Mouse (Mus musculus) midbrain, embryonic 12.5 days (tissue): Measurements from ENCODE around the gene Abhd16b. TPM values are rescaled to one million over a fixed set of nuclear protein-coding genes. Genes with fewer than 3 reads are reported as not detected.
"Not testable (repeated sequence)": the region's sequence is repeated elsewhere in the genome, so short reads cannot be mapped to it uniquely, and the experiment has no call there.

Experiments used
- ATAC-seq: fragments of 200-750 bp; cut with Nextera tagmentation; 2 replicates; pipeline ENCODE4 v1.8.0; 2017; ENCODE audit warnings: low read depth, moderate TSS enrichment, moderate library complexity; ENCODE audit not compliant: low FRiP score
- H3K27ac ChIP-seq: fragments of 300-500 bp; sonication (generic); replicated peaks from 2 replicates; pipeline ENCODE4 v1.5.1; 2016; ENCODE audit warnings: mild to moderate bottlenecking
- H3K27me3 ChIP-seq: fragments of 300-500 bp; sonication (generic); 2 replicates; pipeline ENCODE4 v1.6.1; 2016; ENCODE audit warnings: mild to moderate bottlenecking
- H3K36me3 ChIP-seq: fragments of 300-500 bp; sonication (generic); 2 replicates; pipeline ENCODE4 v1.6.1; 2016
- H3K4me1 ChIP-seq: fragments of 300-500 bp; sonication (generic); 2 replicates; pipeline ENCODE4 v1.6.1; 2016
- H3K4me2 ChIP-seq: fragments of 300-500 bp; sonication (generic); replicated peaks from 2 replicates; pipeline ENCODE4 v1.6.1; 2016; ENCODE audit warnings: mild to moderate bottlenecking, moderate library complexity
- H3K4me3 ChIP-seq: fragments of 300-500 bp; sonication (generic); 2 replicates; pipeline ENCODE4 v1.5.1; 2016; ENCODE audit warnings: mild to moderate bottlenecking
- H3K9ac ChIP-seq: fragments of 300-500 bp; sonication (generic); replicated peaks from 2 replicates; pipeline ENCODE4 v1.6.1; 2016; ENCODE audit warnings: mild to moderate bottlenecking, moderate library complexity
- H3K9me3 ChIP-seq: fragments of 300-500 bp; sonication (generic); 2 replicates; pipeline ENCODE4 v1.6.1; 2016; ENCODE audit warnings: mild to moderate bottlenecking
- WGBS: fragments of 180-500 bp; shearing (Covaris S2); methylation state at CpG from one replicate; pipeline ENCODE4 v1.1.7; 2016; 5-methylcytosine and 5-hydroxymethylcytosine counted together
- polyA plus RNA-seq: library from polyadenylated mRNA; unstranded; fragments of >200 nt; fragmentation: Nextera tagmentation; extraction: Ambion mirVana; gene quantifications from 2 replicates; pipeline ENCODE4 v1.2.1, GENCODE M21; 2016

The Abhd16b gene
- polyA plus RNA-seq, 1 experiment from 2014 or later, result not detected

- Histone ChIP-seq H3K9ac (no peak overlapping the region), H3K27me3 (peaks cover 8% of the 10 kb centered on the region; the same call in 1 of the 2 replicates), H3K4me1 (peaks cover 9% of the 10 kb centered on the region), H3K4me3 (no peak overlapping the region), H3K36me3 (no peaks in the 10 kb centered on the region), H3K9me3 (no peaks in the 10 kb centered on the region), H3K4me2 (no peak overlapping the region), H3K27ac (no peak overlapping the region)
- 25% methylated on average over 7 of the region's 7 CpGs for WGBS
- no peak for ATAC-seq
Measured at GRCm38 (mm10) chr2:181491432-181492205, 1.4 kb upstream of the Abhd16b start.

DNA sequence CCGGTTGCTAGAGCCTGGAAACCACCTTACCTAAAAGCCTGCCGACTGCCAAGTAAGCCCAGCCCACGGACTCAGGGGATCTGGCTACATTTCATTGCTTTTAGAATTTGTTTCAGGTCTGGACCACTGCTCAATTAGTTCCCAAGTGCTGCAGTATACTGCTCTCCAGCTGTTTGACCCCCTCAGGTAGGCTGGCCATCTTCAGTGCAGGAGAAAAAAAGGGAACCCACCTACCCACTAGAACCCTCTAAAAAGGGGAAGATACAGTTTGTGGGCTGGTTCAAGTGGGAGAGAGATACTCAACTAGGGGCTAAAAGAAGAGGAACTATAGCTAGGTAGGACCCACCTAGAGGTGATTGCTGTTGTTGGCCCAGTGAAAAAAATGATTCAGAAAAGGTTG lies 800 bp upstream of the Abhd16b start:
- no peak for ATAC-seq
- H3K4me1 ChIP-seq, result peaks cover 9% of the 10 kb centered on the region
- no peaks in the 10 kb centered on the region for H3K9me3 ChIP-seq
- H3K36me3 ChIP-seq, result no peaks in the 10 kb centered on the region
- no peak overlapping the region for H3K4me3 ChIP-seq
- H3K4me2 ChIP-seq, result no peak overlapping the region
- no peak overlapping the region for H3K27ac ChIP-seq
- peaks cover 2% of the 10 kb centered on the region; the same call in 1 of the 2 replicates for H3K27me3 ChIP-seq
- H3K9ac ChIP-seq, result no peak overlapping the region
- 53% methylated on average over 3 of the region's 3 CpGs for WGBS

DNA sequence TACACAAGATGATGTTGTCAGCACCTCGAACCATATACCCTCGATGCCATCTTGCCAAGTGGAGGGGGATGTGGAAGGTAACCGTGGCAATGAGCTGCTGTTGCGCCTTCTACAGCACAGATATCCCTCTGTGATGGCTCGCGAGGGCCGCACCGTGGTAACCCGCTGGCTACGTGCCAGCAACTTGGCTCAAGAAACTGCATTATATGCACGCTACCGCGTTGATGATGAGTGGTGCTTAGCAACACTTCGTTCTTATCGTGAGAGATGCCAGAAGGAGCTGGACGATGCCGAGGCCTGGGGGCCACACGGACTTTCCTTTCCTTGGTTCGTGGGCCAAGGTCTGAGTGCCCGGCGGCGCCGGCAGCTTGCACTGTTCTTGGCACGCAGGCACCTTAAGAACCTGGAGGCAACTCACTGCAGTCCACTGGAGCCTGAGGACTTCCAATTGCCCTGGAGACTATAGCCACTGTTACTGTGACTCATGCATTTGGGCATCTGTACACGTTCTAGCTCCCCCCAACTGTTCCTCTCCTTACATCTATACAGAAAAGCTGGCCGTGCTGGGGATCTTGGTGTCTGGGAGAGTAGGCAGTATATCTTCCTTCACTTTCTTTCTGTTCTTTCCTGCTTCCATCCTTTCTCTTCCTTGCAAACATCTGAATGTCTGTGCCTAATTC lies 1.4 kb downstream of the Abhd16b start:
- Histone ChIP-seq H3K27ac (no peak overlapping the region), H3K36me3 (no peaks in the 10 kb centered on the region), H3K9me3 (no peaks in the 10 kb centered on the region), H3K4me2 (no peak overlapping the region), H3K27me3 (no peaks in the 10 kb centered on the region), H3K9ac (no peak overlapping the region; the same call in 1 of the 2 replicates), H3K4me1 (peaks cover 20% of the 10 kb centered on the region), H3K4me3 (no peak overlapping the region)
- no peak for ATAC-seq
- 82% methylated on average over 26 of the region's 26 CpGs for WGBS

GRCm38 (mm10) chr2:181495845-181496244 lies 2.8 kb downstream of the Abhd16b start:
- 58% methylated on average over 8 of the region's 8 CpGs for WGBS
- H3K4me1 ChIP-seq, result peaks cover 20% of the 10 kb centered on the region
- peak overlapping the region; percentile 97 for H3K4me2 ChIP-seq
- not testable (repeated sequence) for H3K27ac ChIP-seq, ATAC-seq, H3K4me3 ChIP-seq, H3K27me3 ChIP-seq, H3K9ac ChIP-seq, H3K9me3 ChIP-seq
- H3K36me3 ChIP-seq, result peaks cover 11% of the 10 kb centered on the region

DNA sequence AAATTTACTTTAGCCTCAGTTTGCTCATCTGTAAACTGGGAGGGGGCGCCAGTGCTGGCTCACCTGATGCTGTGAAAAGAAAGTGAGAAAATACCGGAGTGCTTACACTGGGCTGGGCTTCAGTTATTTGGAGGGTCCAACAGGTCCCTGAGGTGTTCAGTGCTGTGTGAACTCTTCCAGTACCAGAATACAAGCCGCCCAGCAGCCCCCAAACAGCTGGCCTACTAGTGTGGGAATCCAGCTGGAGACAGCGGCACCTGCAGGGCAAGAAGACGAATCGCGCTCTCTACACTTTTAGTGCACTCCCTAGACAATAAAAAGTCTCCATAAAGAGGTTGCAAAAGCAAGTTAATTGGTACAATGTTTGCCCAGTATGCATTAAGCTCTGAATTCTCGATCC lies 3.3 kb downstream of the Abhd16b start:
- peak overlapping the region; percentile 97 for H3K4me2 ChIP-seq
- no peaks in the 10 kb centered on the region for H3K27me3 ChIP-seq
- peaks cover 20% of the 10 kb centered on the region for H3K4me1 ChIP-seq
- peak overlapping the region; percentile 78 for H3K27ac ChIP-seq
- ATAC-seq, result peak; percentile 7; the same call in 1 of the 2 replicates
- peaks cover 15% of the 10 kb centered on the region for H3K36me3 ChIP-seq
- peak overlapping the region; percentile 91 for H3K4me3 ChIP-seq
- peak overlapping the region; percentile 51 for H3K9ac ChIP-seq
- WGBS, result 12% methylated on average over 8 of the region's 8 CpGs
- H3K9me3 ChIP-seq, result no peaks in the 10 kb centered on the region

DNA sequence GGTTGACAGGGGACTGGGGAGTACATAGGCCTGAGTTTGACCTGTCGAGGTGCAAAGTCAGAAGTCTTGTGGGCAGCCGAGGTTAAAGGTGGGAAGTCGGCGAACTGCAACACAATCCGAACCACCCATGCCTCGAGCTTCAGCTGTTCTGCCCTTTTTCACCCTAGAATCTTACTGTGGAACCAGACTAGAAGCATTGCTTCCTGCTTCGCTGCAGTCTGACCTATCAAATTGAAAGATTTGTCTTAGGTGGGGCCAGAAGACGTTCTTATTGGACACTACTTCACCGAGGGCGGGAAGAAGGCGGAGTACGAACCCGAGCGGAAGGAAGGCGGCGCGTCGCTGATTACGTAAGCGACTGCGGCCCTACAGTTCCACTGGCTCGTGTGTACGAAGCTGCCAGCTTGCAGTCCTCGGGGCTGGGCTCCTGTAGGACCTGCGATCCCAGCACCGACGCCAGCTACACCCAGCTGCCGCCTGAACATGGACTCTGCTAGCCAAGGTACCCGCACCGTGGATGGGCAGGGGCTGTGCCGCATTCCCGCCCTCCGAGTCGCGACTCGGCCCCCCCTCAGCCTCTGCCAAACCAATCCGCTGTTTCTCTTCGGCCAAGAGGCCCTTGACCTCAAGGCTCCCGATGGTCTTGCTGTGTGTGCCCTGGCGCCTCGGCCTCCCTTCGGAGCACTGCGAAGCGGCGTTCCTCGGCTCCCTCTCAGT lies 4.0 kb downstream of the Abhd16b start, which contains the start of gene Tpd52l2:
Gene Tpd52l2, plus strand, starts transcription at position 312 of the 717 bp plus-strand sequence.
- ATAC-seq, result peak; percentile 97
- Histone ChIP-seq H3K4me1 (peaks cover 20% of the 10 kb centered on the region), H3K9me3 (no peaks in the 10 kb centered on the region), H3K4me2 (peak within 1 kb of the TSS; percentile 97), H3K9ac (peak within 1 kb of the TSS; percentile 97), H3K4me3 (peak within 1 kb of the TSS; percentile 91), H3K27me3 (no peaks in the 10 kb centered on the region), H3K36me3 (peaks cover 23% of the 10 kb centered on the region), H3K27ac (peak within 1 kb of the TSS; percentile 85)
- WGBS, result under 1% methylated on average over 46 of the region's 46 CpGs

DNA sequence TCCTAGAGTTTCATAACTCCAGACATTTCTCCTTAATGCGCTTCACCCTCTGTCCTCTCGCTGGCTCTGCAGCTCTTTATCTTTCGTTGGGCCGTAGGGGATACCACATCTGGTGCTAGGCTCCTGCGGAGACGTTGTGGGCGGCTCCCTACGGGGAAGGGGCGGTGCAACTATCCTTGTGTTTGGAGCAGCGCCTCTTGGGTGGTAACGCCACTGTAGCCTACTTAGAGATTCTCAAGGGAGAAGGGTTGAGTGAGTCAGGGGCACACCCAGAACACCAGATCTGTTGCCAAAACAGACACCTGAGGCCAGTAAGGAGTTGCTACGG lies 4.5 kb downstream of the Abhd16b start:
- Histone ChIP-seq H3K27ac (peak overlapping the region; percentile 85), H3K27me3 (no peaks in the 10 kb centered on the region), H3K4me2 (peak overlapping the region; percentile 97), H3K4me3 (peak overlapping the region; percentile 91), H3K36me3 (peaks cover 28% of the 10 kb centered on the region), H3K4me1 (peaks cover 20% of the 10 kb centered on the region), H3K9ac (peak overlapping the region; percentile 97), H3K9me3 (no peaks in the 10 kb centered on the region)
- ATAC-seq, result peak; percentile 48
- WGBS, result 0% methylated on average over 12 of the region's 12 CpGs

- H3K9me3 ChIP-seq, result no peaks in the 10 kb centered on the region
- H3K36me3 ChIP-seq, result peaks cover 37% of the 10 kb centered on the region
- 84% methylated on average over 4 of the region's 4 CpGs for WGBS
- H3K4me1 ChIP-seq, result peaks cover 20% of the 10 kb centered on the region
- H3K4me2 ChIP-seq, result no peak overlapping the region
- no peak overlapping the region for H3K27ac ChIP-seq
- no peak for ATAC-seq
- H3K4me3 ChIP-seq, result no peak overlapping the region
- H3K9ac ChIP-seq, result no peak overlapping the region
- H3K27me3 ChIP-seq, result no peaks in the 10 kb centered on the region
Measured at GRCm38 (mm10) chr2:181498644-181499043, 5.6 kb downstream of the Abhd16b start.

DNA sequence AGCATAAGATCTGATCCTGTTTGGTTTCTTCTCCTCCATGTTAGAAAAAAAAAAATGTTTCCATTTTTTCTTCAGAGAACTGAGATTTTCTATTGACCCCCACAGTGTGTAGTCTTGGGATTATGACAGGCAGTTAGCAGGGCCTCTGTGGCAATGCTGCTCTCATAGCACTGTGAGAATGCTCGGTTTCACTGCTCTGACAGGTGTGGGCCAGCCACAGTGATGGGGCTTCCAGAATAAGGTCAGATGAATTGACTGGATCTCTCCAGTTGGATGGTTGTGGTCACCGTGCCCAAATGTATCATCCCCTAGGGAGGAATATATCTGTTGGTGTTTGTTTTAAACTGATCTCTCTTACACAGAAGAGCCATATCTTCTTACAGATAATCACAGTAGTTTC lies 16.2 kb downstream of the Abhd16b start:
- no peaks in the 10 kb centered on the region for H3K27me3 ChIP-seq
- ATAC-seq, result no peak
- 88% methylated on average over 2 of the region's 2 CpGs for WGBS
- no peak overlapping the region for H3K9ac ChIP-seq
- no peaks in the 10 kb centered on the region for H3K9me3 ChIP-seq
- H3K4me3 ChIP-seq, result no peak overlapping the region
- H3K4me1 ChIP-seq, result no peaks in the 10 kb centered on the region
- peaks cover 83% of the 10 kb centered on the region for H3K36me3 ChIP-seq
- no peak overlapping the region for H3K4me2 ChIP-seq
- no peak overlapping the region for H3K27ac ChIP-seq

- H3K9ac ChIP-seq, result no peak overlapping the region
- peaks cover 89% of the 10 kb centered on the region for H3K36me3 ChIP-seq
- ATAC-seq, result no peak
- H3K4me1 ChIP-seq, result no peaks in the 10 kb centered on the region
- H3K27me3 ChIP-seq, result no peaks in the 10 kb centered on the region
- no peaks in the 10 kb centered on the region for H3K9me3 ChIP-seq
- WGBS, result 97% methylated on average over 8 of the region's 8 CpGs
- no peak overlapping the region for H3K27ac ChIP-seq
- H3K4me3 ChIP-seq, result no peak overlapping the region
- no peak overlapping the region for H3K4me2 ChIP-seq
Measured at GRCm38 (mm10) chr2:181511231-181511630, 18.2 kb downstream of the Abhd16b start.

DNA sequence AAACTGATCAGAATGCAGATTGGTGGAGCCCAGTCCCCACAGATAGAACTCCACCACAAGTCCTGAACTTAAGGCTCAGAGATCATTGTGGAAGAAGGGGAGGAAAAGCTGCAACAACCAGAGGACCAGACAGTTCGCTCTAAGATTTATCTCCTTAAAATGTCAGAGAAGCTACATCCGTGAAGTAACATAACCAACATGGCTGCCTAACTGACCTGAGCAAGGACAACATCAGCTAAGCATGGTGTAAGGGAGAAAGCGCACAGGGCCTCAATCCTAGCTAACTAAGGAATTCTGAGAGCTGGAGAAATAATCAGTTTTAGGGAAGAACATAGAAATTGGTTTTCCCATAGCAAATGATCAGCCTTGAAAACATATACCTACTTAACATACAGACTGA lies 26.2 kb downstream of the Abhd16b start:
- peaks cover 33% of the 10 kb centered on the region for H3K36me3 ChIP-seq

More for the DNA sequence above, 26.2 kb downstream of the Abhd16b start:
- H3K4me2 ChIP-seq, result peak overlapping the region; percentile 70
- peak overlapping the region; percentile 98 for H3K27ac ChIP-seq
- no peaks in the 10 kb centered on the region for H3K9me3 ChIP-seq
- H3K9ac ChIP-seq, result peak overlapping the region; percentile 94
- H3K27me3 ChIP-seq, result no peaks in the 10 kb centered on the region
- peak overlapping the region; percentile 96 for H3K4me3 ChIP-seq
- no peak for ATAC-seq
- peaks cover 25% of the 10 kb centered on the region for H3K4me1 ChIP-seq
- 76% methylated on average over 3 of the region's 3 CpGs for WGBS
